Mouse (Mus musculus): ENCODE results near the gene Trpc4. TPM values are rescaled to one million over a fixed set of nuclear protein-coding genes. Genes with fewer than 3 reads are reported as not detected.

Gene Trpc4
- 10 to 100 TPM; 16.1 to 18.4 (median 17.6) TPM for total RNA-seq (2022)

DNA sequence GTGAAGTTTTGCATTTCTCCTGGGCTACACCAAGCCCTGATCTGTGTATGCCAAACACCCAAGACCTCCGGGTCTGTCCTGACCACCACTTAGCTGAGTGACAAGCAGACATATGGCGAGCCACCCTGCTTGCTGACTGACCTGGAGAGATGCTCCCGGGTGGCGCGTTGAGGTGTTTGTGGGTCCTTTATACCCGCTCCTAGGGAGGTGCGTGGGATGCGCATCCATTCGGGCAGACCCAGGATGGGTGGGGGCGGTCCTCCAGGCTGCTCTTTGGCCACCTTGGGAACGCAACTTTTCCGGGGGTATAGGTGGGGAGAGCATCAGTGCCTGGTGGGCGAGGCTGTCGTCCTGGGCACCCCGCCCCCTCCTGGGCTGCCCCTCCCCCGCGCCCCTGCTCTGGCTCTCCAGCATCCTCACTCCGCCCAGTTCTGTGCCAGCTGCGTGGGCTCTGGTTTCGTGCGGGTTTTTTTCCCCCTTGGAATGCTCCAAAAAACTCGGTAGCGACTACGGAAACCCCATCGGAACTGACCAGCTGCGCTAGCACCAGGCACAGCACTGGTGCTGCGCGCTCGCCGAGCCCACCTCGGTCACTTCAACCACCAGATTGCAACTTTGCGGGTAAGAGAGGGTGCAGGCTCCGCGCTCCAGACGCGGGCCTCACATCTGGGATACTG lies at the start of gene Trpc4:
Trpc4 (plus strand) TSS at position 397 of the 677 bp plus-strand sequence.
- DNase-seq (ENCODE audit: low spot score in 2 of 2), result peak; percentile 23 to 43

DNA sequence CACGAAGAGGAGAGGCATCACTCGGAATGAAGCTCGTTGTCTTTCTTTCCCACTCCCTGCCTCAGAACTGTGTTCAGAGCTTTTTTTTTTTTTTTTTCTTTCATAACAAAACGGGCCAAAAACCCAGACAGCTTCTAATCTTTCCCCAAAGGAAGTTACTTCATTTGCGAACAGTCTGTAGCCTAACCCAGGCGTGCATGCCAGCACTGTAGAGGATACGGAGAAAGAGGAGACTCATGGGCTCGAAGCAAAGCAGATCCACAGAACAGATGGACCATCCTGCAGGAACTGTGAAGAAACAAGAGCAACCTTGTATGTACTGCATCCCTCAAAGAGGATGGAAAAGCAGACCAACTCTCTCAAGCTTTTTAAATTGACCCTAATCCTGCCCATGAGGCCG lies 44.3 kb upstream of the Trpc4 start:
- DNase-seq (ENCODE audit: low spot score in 2 of 2), result no peak

DNA sequence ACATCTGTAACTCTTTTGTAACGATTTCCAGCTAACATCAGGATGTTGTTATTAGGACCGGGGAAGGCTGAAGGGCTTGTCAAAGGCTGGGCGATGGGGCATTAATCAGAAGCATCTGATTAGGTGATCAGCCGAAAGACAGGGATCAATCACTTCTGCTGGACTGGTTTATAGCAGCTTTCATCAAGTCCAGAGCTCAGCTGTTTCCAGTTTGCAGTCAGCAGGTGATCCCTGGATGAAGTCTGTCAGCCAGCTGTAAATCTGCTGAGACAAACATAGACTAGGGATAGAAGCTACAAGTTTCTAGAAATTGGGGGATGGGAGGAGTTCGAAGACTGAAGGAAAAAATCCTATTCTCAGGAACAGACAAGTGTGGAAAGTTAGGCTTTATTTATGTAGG lies 20.5 kb upstream of the Trpc4 start:
- no peak for DNase-seq (ENCODE audit: low spot score in 2 of 2)

DNA sequence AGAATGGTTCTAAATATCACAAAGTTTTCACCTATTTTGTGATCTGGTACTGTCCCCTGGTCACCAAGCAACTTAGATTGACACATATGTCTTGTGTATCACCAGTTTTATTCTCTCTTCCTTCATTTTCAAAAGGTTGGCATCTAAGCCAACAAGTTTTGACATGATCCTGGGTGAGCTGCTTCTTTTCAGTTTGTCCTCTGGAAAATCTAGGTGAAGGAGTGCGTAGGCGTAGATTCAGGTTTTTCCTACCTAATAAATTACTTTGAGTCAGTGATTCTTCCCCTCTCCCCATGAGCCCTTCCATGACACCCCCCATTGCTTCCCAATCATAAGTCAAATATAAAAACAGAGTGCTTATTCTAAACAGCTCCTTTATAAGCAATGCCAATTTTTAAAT lies 14.5 kb upstream of the Trpc4 start:
- DNase-seq (ENCODE audit: low spot score in 2 of 2), result no peak

DNA sequence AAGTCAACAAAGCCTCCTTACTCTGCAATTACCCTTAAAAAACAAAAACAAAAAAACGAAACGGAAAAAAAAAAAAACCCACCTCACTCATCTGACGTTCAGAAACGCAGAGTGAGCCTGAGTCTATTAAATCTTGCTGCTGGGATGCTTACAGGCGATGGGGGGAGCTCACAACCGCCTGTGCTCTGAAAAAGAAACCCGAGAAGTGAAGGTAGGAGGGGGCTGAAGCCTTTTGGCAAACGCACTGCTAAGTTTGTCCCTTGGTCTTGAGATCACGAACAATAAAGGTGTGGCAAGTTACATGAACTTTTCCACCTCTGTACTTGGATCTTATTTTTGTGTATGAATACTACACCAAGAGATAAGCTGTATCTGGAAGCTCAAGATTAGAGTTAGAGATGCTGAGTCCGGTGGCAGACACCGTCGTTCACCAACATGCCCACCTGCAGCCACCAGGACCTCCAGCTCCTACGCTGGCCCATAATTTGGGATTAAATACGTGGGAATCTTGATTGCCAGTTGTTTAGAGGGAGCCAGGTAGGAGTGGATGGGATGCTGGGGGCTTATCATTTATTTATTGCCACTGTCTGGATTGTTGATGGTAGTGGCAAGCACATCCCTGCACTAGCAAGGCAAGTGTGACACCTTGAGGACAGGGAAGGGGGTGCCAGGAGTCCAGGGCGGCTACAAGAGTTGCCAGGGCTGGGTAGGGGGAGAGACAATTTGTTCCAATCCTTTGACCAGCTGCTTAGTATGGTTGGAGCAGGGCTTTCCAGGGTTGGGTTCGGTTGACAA lies 794 bp upstream of the Trpc4 start:
- DNase-seq (ENCODE audit: low spot score in 2 of 2), result peak in 1 of 2 experiments; percentile 39

DNA sequence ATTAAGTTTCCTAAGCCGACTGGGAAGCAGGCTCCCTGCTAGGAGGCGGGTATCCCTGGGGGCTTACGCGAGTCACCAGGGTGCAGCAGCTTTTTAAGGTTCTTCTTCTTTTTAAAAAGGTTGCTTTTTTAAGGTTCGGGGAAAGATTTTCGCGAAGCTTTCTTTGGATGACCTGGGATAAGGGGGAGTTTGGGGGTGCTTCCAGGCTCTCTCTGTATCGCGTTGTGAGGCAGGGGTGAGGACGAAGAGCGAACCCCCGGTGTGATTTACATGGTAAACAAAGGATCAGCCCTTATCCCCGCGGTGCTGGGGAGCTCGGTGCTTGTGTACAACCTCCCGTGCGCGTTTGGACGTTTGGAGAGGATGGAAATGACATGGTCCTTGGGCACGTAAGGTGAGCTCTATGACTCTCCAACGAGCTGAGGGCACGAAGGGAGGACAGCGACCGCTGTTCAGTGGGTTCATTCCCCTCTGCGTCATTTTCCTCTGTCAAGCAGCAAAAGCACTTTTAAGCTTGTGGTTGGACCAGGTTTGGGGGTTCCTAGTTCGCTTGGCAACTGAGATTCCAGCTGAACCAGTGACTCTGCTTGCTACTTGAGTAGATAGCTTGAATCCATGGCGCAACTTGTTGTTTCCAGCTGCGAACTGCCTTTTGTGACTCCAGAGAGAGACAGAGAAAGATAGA lies 623 bp downstream of the Trpc4 start:
- peak in 1 of 2 experiments; percentile 18 for DNase-seq (ENCODE audit: low spot score in 2 of 2)

DNA sequence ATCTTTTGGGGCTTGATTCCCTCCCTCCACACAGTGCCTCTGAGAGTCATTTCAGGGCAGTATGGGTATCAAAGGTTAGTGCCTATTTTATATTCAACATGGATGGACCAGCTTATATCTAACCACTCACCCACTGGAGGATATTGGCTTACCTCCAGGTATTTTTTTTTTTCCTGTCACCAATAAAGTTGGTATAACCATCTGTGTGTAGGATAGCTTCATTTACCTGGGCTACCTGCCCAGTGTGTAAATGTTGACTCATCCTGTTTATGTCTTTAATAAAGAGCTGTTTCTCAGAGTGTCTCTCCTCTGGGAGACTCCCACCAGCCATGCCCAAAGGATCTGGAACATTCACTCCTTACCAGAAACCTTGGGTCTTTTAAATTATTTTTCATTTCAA lies 14.9 kb downstream of the Trpc4 start:
- DNase-seq (ENCODE audit: low spot score in 2 of 2), result no peak

DNA sequence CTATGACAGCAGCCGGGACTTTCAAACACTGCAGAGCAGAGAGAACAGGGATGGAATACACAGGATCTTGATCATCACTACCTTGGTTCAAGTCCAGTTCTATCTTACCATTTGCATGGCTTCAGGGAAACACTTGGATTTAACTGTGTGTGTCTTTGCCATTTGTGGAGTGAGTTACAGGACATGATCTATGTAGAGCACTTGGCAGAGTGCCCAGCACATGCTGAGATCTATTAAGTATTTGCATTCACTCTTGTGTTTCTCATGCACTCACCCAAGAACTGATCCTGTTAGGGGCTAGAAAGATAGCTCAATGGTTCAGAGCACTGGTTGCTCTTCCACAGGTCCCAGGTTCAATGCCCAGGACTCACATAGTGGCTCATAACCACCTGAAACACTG lies 21.5 kb downstream of the Trpc4 start:
- no peak for DNase-seq (ENCODE audit: low spot score in 2 of 2)

DNA sequence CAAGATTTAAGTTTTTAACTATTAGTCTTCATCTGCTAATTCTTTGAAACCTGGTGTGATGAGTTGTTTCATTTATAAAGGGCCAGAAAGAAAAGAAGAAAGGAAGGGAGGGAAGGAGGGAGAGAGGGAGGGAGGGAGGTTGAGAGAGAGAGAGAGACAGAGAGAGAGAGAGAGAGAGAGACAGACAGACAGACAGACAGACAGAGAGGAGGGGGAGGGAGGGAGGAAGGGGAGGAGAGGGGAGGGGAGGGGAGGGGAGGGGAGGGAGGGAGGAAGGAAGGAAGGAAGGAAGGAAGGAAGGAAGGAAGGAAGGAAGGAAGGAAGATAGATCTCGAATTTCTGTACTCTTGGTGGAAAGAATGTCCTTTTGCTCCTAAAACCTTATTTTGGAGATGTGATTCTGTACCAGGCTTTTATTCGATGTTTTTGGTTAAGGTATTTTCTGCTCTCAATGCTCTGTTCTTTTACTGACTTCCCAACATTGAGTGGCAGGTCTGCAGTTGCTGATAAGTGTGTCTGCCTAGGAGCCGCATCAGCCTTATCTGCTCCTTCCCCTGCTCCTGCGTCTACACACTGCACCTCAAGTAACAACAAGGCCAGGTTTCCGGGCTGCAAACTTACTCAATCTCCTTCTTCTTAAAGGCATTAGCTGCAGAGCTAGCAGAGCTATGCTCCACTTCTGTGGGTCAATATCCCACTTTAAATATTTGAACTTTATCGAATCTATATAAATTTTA lies 35.3 kb downstream of the Trpc4 start:
- no peak for DNase-seq (ENCODE audit: low spot score in 2 of 2)

DNA sequence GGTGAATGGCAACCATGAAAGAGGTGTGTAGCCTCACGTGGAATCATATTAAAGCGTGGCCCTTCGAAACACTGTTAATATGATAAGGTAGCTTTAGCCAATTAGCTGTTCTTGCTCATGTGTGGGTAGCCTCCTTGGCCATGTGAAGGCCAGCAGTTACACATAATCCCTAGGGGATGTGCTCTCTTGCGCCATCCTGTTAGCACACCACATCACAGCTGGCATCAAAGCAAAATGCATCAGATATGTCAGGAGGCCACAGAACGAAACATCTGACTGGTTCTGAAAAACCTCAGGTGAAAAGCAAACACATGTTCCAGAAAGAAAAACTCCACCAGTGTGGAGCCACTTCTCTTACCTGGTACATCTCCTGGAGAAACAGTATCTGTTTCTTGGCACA lies 45.4 kb downstream of the Trpc4 start:
- DNase-seq (ENCODE audit: low spot score in 2 of 2), result no peak

DNA sequence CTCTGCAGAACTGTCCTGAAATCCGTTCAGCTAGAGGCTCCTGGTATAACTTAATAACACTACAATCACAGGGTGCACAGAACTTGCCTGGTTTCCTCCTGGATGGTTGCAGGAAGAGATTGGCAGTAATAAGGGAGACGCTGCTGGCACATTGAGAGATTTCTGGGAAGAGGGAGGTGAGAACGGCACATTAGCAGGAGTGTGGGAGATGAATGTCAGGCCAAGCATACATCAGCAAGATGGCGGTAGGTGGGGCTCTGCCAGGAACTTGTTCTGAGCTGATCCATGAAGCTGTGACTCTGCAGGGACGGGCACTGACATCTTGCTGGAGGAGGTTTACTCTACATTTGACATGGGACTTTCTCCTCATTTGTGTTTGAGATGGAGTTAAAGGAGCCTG lies 48.6 kb downstream of the Trpc4 start:
- peak; percentile 14 to 62 for DNase-seq (ENCODE audit: low spot score in 2 of 2)

DNA sequence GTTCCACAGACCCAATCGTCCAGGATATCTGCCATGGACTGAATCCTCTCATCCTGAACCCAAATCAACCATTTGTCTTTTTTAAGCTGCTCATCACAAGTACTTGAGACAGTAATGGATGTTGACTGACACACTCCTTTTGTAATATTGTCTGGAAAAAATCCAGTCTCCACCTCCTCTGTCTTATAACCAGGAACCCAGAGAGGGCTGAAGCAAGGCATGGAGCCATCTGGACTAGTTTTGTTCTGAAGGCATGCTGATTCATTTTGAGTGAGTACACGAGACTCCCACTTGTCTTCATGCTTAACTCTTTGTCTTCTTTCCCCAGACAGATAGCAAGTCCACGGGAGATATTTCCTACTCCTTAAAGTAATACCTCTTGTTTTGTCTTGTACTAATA lies 54.3 kb downstream of the Trpc4 start:
- peak in 1 of 2 experiments; percentile 52 for DNase-seq (ENCODE audit: low spot score in 2 of 2)

DNA sequence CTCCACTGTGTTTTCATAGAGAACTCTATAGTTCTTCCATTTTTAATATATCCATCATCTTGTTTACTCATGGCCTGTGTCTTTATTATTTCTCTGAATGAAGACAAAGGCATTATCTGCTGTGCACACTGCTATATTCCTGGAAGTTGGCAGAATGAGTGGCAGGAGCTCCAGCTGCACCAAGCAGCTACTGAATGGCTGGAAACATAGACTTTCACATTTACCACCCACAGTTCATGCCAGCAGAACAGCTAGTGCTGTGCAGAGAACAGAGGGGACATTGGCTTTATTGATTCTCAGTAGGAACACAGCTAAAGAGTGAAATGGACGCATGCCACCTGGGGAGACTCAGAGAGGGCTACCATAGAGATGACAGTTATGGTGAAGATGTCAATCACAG lies 55.6 kb downstream of the Trpc4 start:
- no peak for DNase-seq (ENCODE audit: low spot score in 2 of 2)

DNA sequence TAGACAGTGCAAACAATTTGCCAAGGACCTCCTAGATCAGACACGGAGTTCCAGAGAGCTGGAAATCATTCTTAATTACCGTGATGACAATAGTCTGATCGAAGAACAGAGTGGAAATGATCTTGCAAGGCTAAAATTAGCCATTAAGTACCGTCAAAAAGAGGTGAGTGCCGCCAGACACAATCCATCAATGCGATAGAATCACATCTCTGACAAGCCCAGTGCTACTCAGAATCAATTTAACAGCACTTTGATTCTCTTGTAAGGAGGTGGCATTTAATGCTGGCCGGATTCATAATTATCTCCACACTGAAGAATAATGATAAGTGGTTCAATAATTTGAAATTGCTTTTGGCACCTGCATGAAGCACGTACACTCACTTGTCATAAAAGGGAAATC lies 66.7 kb downstream of the Trpc4 start:
- no peak for DNase-seq (ENCODE audit: low spot score in 2 of 2)

DNA sequence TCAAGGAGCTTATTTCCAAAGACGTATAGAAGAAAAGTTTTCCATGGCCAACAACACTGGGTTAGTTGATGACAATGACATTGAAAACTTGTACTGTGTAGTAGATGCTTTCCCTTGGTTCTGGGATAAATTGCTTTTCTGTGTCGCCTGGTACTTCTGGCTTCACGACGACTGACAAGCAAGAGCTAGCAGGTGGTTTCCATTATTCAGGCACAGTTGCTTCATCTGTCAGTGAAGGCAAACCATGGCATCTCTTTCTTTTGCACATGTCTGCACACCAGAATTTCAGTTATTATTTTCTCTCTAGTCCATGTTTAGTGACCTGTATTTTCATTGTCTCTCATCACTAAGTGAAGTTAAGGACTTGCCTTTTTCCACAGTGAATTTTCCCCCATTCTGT lies 72.6 kb downstream of the Trpc4 start:
- no peak for DNase-seq (ENCODE audit: low spot score in 2 of 2)

DNA sequence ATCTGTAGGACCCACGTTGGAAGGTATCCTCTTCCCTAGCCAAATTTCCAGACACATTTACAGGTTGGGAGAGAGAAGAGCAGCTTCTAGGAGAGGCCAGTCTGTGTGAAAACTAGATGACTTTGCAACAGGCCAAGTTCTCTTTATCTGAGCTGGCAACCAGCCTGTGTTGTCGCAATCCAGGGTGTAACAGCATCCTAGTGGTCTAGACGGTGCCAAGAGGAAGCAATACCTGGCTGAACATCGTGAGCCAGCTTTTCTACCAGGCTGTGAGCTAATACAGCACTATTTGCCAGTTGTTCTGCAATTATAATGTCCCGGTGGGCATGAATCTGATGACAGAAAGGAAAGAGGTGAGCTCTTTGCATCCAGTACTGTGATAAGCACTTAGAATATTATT lies 83.1 kb downstream of the Trpc4 start:
- no peak for DNase-seq (ENCODE audit: low spot score in 2 of 2)

DNA sequence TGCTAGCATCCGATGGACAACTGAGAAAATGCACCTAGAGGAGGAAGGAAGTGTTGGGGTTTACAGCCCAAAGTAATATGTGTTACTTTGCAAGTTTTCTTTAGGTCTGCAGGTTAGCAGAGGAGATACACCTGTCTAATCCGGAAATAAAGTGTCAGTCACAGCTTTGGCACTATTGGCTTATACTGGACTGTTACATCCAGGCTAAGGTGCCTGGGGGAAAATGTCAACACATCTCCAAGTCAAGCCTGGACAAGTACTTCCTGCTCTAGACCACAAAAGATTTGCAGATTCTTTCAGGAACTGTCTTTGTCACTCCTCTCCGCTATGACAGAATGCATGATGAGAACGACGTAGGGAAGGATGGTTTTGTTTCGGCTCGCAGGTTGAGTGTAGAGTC lies 83.6 kb downstream of the Trpc4 start:
- DNase-seq (ENCODE audit: low spot score in 2 of 2), result no peak

DNA sequence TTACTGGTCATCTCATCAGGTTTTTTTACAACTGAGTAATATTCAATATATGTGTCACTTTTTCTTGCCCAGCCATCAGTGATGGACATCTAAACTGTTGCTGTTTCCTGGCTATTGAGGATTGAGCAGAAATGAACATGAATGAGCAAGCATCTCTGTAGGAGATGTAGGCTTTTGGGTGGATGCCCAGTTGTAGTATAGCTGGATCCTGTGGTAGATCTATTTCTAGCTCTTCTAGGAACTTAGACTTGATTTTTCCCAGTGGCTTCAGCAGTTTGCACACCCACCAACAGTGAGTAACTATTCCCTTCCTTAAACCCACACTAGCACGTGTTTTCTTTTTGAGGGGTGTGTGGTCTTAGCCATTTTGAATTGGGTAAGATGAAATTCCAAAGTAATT lies 87.3 kb downstream of the Trpc4 start:
- DNase-seq (ENCODE audit: low spot score in 2 of 2), result peak in 1 of 2 experiments; percentile 74

DNA sequence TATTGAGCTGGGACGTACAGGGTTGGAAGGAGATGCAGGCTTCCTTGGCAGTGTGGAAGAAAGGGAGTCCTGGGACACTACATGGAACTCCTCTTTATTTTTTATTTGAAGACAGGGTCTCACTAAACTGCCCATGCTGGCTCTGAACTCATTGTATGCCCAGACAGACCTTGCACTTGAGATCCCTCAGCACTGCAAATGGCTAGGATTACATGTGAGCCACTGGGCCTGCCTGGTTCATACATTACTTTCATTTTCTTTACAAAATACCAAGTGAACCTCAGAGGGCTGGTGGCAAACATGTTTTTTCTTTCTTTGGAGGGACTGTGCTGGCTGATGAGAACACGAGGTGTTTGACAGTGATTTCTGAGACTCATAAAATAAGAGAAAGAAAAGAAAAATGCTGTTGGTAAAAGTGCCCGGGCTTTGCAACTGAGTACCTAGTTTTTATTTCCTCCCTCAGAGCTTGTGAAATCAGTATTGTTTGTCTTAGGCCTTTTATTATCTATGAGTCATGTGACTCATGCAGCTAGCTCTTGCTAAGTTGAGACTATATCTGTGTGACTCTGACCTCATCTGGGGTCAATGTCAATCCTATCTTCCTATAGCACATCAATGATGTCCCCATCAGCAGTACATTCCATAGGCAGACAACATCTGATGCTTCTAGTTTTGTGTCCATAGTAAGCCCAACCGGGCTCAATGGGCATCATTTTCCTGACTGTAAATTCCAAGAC lies 89.1 kb downstream of the Trpc4 start:
- DNase-seq (ENCODE audit: low spot score in 2 of 2), result no peak

DNA sequence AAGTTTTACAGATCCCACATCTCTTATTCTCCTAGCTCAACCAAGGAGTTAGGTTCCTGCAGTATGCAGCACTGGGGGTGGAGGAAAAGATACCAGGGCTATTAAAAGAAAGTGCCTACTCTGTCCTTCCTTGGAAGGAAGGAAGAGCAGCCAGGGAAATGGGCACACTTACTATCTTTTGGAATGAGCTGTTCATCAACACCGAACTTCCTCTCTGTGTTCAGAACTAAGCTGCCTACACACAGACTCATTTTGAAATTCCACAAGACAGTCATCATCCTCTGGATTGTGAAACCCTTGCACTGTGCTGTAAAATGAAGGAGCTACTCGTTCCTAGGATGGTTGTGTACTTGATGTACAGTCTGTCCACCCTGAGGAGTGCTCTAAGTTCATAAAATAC lies 90.6 kb downstream of the Trpc4 start:
- DNase-seq (ENCODE audit: low spot score in 2 of 2), result peak in 1 of 2 experiments; percentile 27

DNA sequence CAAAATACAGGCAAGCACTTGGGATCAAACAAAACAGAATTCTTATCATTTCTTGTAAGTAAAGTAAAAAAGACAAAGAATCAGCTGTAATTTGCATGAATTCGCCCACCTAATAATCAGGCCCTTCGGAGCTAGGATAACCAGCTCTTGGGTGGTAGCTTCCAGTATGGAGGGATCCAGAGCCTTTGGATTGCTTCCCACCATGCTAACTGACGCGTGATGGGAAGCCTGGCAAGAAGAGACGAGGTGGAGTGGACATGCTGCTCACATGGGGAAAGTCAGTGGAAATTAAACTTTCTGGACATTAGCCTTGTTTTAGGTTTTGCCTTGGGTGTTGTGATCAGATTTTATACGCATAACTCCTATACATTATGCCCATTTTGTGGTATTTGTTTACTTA lies 93.5 kb downstream of the Trpc4 start:
- no peak for DNase-seq (ENCODE audit: low spot score in 2 of 2)
